Mouse (Mus musculus) kidney, postnatal 14 days (tissue): ENCODE data around the gene Magix.
"Not testable (repeated sequence)": the region's sequence is repeated elsewhere in the genome, so short reads cannot be mapped to it uniquely, and the experiment has no call there.

Experiments
- DNase-seq: peaks from one replicate; pipeline ENCODE4 v3.0.0; 2022; ENCODE audit warnings: mixed read lengths

The Magix gene

DNA sequence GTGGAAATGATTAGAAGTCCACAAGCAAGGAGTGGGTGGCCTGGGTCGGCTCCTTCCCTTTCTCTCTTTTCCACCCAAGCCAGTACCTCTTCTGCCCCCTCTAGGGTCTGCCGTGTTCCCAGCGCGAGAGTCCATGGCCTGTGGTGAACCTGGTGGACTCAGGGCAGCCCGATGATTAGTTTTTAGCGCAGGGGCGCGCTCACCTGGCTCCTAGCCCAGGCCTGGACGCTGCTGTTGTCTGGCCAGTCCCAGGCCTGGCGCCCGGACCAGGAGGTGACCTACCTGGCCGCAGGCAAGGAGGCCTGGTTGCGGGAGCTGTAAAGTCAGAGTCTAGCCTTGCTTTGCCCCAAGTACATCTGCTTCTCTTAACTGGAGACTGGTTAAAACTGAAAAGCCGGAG, at the start of gene Magix:
Gene Magix (minus strand): TSS at position 388 of the 400 bp plus-strand sequence.
- peak; percentile 68 for DNase-seq

DNA sequence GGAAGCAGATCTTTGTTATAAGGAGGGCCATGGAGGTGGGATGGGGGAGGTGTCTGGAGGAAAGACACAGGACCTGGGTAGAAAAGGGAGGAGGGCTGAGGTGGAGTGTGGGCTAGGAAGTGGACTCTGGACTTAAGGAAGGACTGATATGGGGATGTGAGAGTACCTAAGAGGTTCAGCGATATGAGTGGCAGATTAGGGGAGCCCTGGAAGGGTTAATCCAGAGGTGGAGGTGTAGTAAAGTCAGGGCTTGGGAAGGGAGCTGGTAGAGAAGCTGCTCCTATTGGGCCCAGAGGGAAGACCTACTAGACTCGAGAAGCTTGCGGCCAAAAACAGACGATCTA, 47.8 kb upstream of the Magix start:
- DNase-seq = no peak

DNA sequence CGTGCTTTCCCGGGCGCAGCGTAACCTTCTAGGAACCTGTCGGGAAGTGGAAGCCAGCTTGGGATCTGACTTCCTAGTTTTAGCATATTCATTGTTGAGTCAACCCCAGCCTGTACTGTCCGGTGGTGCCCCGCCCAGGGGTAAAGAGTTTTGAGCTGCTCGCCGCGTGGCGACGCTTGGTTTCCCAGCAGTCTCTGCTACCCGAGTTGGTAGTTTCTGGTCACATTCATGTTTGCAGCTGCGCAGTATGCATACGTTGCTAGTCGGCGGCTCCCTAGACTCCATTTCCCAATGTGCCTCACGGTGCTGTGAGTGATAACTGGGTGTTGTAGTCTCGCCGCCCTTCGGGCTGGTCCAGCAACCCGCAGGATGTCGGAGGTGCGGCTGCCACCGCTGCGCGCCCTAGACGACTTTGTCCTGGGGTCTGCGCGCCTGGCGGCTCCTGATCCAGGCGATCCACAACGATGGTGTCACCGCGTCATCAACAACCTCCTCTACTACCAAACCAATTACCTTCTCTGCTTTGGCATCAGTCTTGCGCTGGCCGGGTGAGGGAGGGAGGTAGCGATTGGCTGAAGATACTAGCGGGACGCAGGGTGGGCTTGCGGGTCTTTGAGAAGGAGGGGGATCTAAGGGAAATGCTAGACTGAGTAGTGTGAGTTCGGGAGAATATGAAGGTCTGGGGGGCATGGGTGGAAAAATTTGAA, 47.3 kb upstream of the Magix start, which contains the start of gene Praf2:
Gene Praf2 (plus strand): TSS at position 225 of the 707 bp plus-strand sequence.
- DNase-seq = peak; percentile 88

DNA sequence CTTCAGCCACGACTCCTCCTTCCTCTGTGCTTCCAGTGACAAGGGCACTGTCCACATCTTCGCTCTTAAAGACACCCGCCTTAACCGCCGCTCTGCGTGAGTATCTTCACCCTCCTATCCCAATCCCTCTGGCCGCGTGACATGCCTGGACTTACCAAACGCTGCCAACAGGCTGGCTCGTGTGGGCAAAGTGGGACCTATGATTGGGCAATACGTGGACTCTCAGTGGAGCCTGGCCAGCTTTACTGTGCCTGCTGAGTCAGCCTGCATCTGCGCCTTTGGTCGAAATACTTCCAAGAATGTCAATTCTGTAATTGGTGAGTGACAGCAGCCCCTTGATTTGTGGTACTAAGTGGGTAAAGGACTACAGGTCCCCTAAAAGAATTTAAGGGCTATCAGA, 46.1 kb upstream of the Magix start:
- DNase-seq = no peak

DNA sequence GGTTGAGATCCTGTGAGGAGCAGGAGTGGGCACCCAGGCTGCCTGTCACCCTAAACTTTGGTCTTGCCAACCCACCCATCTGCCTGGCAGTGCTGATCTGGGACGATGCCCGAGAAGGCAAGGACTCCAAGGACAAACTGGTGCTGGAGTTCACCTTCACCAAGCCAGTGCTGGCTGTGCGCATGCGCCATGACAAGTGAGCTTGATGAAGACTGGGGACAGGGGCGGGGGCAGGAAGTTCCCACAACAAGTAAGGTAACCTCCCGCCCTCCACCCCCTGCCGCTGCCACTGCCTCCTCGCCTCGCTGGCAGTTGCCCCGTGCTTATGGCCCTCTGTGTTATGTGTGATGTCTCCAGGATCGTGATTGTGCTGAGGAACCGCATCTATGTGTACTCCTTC, 44.8 kb upstream of the Magix start:
- no peak for DNase-seq

DNA sequence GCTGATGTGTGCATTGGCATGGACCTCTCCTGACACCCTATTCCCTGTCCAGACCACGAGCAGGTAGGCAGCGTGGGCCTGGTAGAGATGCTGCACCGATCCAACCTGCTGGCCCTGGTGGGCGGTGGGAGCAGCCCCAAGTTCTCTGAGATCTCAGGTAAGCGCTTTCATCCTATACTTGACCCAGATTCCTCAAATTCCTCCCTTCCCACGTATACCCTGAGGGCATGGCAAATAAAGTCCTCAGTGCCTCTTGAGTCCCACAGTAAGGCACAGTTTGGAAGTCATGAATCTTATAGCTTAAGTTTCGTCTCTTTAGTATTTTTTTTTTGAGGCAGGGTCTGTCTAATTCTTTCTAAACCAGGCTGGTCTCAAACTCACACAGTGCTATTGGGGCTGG, 43.1 kb upstream of the Magix start:
- no peak for DNase-seq

DNA sequence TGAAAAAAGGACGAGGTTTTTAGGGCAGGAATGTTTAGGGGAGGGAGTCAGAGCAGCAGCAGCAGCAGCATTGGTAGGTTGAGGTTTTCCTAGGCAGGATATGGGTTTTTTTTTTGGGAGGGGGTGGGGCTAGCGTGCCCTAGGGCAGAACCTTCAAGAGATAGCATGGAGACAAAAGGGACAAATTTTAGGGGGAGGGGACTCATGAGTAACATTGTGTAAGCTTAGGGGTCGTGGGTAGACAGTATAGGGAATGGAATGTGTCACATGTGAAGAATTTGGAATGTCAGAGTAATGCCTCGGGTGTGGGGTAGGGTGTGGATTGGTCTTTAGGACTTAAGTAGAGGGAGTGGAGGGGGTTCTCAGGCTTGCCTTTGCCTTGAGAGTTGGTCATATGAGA, 41.6 kb upstream of the Magix start:
- DNase-seq = no peak

DNA sequence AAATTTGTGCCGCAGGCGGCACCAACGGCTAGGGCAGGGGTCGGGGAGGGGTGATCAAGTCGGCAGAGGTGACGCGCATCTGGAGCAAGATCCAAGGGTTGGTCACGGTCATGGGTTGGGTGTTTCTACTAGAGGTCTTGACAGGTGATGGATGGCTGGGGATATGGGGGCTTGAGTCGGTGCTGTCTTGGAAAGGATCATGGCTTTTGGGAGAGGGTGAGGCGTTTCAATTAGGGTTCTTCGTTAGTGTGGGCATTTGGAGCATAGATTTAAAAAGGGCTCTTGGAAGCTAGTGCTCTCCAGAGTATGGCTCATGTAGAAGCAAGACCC, 41.2 kb upstream of the Magix start:
- DNase-seq = no peak

DNA sequence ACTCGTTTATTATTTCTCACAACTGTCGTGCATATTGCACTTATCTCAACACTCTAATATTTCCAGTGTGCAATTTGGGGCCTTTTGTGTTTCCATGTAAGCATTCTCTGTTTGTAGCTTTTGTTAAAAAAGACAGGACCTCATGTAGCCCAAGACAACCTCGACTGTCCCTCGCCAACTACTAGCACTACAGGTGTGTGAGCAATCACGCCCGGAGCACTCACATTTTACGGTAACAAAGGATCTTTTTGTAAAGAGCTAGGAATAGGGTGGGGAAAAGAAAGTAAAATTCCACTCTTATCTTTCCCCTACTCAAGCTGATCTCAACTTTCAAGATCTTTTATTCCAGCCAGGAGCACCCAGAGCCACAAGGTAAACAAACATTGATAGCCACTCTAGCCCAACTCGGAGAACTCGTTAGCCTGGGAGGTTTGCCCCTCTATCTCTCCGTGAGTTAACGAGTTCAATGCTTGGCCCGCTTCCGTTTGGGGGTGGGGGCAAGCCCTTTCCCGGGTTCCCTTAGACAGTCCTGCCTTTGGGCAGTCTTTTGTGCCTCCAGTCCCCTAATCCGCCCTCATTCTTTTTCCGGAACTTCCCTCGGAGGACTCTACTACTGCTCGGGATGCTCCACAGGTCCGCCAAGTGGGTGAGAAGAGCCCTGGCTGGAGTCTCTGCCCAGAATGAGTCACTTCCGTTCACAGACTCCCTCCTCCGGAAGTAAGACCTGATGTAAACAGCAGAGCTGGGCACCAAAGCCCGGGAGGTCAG, 40.6 kb upstream of the Magix start, which contains the start of gene Gm45208:
Gene Gm45208 (plus strand): TSS at position 732 of the 768 bp plus-strand sequence.
- peak; percentile 80 for DNase-seq

DNA sequence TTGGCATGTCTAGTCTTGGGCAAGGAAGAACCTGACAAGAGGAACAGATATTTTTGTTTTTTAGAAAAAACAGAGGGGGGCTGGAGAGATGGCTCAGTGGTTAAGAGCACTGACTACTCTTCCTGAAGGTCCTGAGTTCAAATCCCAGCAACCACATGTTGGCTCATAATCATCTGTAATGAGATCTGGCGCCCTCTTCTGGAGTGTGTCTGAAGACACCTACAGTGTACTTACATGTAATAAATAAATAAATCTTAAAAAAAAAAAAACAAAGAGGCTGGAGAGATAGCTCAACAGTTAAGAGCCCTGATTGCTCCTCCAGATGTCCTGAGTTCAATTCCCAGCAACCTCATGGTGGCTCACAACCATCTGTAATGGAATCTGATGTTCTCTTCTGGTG, 35.0 kb upstream of the Magix start:
- not testable (repeated sequence) for DNase-seq

DNA sequence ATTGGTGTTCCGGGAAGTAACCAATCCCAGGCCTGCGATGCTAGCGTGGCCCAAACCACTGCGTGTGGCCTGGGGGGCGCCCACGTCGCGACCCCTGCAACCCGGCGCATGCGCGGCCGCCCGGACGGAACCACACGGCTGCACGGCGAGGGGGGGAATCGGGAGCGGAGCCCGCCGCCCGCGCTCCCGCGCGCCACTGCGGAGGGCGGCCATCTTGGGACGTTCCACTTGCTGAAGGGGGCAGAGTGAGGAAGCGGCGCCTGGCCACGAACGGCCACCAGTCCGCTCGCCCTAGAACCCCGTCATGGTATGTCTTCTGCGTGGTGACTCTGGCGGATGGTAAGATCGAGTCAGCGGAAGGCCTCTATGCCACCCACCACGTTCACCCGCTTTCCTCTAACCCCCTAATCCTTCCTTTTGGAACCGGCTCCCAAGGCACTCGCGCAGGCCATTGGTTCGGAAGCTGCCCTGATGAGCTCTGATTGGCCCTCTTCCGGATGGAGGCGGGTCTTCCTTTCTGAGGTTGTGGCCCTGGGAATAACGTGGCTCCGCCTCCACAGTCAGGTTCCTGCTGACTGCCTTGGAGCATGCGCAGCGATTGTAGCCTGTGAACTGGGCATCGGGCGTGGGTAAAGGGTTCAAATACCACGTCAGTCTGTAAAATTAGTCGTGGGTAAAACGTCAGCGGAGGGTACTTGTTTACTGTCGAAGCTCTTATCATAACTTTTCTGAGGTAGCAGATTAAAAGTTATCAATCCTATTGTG, 33.3 kb upstream of the Magix start, which contains the start of gene Wdr45:
Gene Wdr45 (plus strand): TSS at position 199 of the 765 bp plus-strand sequence.
- peak; percentile 95 for DNase-seq

DNA sequence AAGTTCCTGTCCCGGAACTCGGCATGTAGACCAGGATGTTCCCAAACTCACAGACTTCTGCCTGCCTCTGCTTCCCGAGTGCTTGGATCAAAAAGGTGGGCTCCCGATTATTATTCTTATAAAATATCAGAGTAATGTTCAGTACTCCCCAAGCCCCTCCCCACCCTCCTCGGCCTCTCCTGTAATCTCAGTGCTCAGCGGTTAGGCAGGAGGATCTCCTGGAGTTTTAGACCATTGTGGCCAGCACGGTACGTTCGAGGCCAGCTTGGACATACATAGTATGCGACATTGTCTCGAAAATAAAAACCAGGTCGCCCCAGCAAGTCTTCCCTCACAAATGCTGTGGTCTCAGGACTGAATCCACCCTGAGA, 32.7 kb upstream of the Magix start:
- DNase-seq = not testable (repeated sequence)

DNA sequence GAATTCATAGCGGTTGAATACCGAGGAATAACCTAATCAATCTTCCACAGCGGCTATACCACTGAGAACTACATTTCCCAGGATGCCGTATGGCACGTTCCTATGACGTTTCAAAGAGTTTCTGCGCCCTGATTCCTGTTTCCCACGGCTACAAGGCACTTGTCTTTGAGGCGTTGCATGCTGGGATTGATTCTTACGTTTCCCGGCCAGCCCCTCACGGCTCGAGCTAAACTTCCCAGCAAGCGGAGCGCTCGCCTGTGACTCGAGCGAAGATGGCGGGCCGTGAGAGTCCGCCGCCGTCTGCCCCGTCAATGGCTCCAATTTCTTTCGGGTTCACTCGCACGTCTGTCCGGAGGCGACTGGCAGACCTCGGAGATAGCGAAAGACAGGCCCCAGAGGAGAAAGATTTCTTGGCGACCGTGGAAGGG, 15.9 kb upstream of the Magix start, which contains the start of gene Gpkow:
Gene Gpkow (plus strand): TSS at position 178 of the 428 bp plus-strand sequence.
- peak; percentile 90 for DNase-seq

DNA sequence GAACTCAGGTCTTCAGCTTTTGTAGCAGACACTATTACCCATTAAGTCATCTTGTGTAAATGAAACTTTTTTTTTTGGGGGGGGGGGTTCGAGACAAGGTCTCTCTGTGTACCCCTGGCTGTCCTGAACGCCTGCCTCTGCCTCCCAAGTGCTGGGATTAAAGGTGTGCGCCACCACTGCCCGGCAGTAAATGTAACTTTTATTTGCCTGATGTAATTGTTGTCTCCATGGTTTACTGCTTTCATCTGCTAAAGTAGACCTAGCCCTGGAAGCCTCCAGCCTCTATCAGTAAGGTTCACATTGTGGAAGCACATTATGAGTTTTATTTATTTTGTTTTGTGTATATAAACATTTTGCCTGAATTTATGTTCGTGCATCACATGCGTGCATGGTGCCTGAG, 15.5 kb upstream of the Magix start:
- no peak for DNase-seq

DNA sequence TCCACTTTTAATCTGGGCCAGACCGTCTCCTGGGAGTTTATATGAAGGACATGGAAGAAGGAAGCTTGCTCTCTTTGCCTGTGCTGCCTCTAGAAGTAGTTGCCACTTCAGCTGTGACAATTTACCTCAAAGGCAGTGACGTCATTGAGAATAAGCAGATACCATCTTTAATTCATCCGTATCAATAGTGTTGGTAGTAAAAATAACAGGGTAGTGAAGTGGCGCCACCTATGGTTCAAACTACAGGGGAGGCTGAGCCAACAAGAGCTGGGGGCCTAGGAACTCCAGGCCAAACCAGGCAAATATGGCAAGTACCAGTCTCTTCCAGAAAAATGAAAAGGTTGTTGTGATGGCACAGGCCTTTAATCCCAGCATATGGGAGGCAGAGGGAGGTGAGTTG, 11.8 kb upstream of the Magix start:
- peak; percentile 40 for DNase-seq

DNA sequence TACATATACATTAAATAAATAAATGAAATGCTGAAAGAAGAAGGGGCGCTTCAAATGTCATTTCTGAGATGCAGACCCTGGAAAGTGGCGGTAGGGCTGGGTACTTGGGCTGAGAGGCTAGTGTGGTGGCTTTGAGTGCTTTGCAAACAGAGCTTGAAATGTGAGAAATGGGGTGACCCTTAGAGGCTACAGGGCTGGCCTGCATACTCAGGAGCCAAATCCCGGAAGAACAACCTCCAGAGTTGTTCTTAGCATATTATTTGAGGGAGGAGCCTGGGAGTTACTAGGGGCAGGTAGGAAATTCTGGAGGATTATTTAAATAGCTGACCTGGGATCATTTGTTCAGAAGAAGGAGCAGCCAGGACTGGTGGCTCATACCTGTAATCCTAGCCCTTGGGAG, 9.4 kb upstream of the Magix start:
- no peak for DNase-seq

DNA sequence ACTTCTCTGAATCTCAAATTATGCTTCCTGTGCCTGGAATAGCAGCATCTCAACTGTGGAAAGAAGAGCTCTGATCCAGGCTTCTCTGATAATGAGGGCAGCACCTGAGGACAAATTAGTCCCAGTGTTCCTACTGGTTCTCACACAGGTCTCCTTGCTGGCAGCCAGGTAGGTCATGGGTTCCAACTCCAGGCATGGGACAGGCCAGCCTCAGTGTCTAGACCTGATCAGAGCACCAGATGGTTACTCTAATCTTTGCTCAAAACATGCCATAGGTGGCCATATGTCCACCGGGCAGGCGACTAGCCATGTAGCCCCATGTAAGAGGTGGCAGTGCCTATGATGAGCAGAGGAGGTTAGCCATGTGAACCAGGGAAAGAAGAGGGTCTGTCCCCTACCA, 7.3 kb upstream of the Magix start:
- no peak for DNase-seq

DNA sequence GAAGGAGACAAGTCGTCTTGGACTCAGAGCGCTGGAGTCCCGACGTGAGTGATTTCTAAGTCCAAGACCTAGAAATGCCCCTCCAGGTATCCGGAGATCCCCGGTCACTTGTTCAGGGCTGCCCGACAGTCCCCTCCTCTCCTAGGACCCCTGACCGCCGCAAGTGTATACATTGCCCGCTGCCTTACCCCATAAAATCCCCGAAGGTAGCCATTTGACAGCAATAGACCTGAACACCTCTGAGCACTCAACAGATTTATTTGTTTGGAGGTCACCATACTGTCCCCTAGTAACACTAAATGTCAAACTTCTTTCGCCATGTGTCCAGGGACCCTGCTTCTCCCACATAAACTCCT, 1.0 kb downstream of the Magix start:
- DNase-seq = no peak

DNA sequence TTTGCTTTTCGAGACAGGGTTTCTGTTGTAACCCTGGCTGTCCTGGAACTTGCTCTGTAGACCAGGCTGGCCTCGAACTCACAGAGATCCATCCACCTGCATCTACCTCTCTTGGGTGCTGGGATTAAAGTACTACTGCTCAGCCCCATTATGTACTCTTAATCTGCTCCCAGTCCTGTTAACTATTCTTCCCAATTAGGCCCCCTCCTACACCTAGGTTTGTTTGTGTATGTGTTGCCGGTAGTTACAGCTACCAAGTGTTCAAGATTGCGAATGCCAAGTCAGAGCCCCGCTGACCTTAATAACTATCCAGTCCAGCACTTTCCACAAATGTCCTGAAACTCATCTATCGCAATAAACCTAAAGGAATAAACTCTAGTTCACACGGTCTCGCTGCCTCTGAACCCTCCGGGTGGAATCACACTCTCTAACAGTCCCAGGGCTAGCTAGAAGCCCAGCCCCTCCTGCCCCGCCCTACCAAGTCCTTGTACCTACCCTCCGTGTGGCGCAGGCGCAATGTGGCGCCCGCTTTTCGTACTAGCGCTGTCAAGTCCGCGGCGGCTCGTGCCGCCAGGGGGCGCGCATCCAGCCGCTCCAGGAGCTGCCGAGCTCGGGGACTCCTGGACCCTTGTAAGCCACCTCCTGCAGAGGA, 1.5 kb downstream of the Magix start:
- DNase-seq = peak; percentile 96

DNA sequence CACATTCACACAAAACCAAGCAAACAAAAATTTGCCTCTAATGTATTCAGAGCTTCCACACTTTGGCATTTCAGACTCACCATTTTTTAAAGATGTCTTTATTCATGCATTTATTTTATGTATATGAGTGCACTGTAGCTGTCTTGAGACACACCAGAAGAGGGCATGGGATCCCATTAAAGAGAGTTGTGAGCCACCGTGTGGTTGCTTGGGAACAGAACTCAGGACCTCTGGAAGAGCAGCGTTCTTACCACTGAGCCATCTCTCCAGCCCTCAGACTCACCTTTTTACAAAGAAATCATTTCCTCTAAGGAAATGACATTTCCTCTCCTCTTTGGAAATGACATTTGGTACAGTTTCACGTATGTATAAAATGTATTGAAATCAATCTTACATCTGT, 2.1 kb downstream of the Magix start:
- DNase-seq = no peak

DNA sequence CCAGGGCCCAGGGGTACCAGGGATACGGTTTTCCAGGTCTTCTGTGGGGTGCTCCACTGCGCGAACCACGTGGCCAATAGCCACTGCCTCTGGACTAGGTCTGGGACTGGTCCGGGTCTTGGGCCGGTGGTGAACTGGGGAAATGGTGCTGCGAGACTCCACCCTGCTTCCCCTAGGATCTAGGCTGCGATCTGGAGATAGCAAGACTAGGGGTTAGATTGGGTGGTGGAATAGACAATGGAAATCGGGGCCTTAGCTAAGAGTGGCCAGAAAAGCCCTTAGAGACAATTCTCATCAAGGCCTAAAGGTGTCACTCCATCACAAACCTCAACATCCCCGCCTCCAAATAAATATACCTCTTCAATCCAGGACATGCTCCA, 6.1 kb downstream of the Magix start:
- no peak for DNase-seq

DNA sequence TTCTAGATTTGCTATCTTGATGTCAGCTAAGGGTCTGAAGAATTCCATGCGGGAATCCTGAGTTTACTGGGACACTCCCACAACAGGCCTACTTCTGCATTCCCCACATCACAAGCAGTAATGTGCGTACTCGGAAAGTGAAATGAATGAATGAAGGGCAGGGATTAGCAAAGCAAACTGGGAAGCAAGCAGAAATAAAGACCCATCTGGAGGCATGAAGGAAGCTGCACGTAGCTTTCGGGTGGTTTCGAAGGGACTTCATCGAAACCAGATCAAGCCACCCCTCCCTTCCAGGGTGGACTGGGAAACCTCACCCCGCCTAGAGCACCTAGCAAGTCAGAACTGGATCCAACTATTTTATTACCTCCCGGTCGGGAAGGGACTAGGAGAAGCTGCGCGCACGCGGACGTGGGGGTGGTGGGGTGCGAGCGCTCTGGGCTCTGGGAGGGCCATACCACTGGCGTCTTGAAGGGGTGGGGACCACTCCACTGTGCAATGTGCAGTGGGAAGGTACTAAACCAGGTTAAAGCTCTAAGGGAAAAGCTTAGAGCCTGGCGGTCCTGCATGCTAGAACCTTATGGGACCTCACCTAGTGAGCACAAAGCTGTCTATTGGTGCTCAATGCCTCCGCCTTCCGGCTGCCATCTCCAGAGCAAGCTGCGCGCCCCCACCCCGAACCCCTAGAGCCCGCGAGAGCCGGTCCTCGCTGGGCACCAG, 6.6 kb downstream of the Magix start:
- DNase-seq = peak; percentile 27
